Mouse (Mus musculus) ovary, adult 18-20 months (tissue): Measurements from ENCODE around the gene Wdr63.

Experiments used
- DNase-seq: peaks from one replicate; pipeline ENCODE4 v3.0.0; 2022; ENCODE audit warnings: low spot score, mixed read lengths

The Wdr63 gene

DNA sequence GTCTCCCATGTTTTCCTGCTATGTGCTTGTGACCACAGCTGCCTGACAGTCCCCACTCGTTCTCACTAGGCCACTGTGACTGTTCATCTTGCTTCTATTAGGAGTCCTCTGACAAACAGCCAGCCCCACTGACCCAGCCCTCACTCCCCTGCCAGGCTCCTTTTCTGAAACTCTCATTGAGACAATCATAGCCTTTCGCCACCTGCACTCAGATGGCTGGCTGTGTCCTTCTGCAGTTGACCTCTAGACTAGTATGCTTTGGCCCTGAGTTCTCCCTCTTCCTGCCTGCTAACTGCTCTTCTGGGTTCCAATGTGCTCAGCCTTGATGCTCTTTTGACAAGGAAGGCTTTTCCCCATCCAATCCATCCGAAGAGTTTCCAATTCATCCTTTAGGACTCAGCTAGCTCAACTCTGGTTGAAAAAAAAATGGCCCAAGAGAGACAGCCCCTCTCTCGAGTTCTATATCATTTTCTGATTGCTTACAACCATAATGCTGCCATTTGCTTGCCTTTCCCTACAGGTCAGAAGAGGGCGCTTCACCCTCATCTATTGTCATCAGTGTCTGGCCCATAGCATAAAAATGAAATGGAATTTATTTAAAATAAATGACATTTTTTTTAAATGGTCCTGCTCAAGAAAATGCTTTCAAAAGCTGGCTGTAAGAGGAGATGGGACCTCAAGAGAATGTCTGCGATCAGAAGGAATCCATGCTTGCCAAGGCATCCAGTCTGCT lies 54.7 kb downstream of the Wdr63 start:
- DNase-seq, result no peak

DNA sequence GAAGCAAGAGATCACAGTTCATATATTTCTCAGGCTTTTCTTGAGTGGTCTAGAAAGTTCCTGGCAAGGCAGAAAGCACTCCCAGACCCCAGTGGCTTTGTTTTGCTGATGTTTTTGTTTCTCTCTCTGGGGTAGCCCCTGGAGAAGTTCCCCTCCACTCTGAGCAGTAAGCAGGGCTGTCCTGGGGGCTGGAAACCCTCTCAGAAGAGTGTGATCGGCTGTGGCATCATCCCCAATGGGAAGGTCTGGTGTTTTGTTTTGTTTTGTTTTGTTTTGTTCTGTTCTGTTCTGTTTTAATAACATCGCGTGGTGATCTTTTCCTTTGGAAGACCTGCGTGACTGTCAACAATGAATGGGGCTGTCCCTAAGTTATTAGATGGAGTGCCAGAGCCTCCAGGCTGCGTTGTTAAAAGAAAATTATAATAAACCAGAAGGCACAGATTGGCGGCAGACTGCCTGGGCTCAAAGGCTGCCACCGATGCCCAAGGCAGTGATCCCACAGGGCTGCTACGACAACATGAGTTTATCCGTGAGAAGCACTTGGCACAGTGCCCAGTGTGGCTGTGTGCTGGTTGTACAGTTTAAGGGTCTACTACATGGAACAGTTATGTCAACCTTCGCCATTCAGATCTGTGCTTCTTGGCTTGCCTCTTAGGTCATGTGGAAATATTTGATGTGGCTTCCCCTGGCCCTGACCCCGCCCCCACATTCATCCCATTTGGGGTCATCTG lies 56.5 kb downstream of the Wdr63 start:
- DNase-seq, result no peak

DNA sequence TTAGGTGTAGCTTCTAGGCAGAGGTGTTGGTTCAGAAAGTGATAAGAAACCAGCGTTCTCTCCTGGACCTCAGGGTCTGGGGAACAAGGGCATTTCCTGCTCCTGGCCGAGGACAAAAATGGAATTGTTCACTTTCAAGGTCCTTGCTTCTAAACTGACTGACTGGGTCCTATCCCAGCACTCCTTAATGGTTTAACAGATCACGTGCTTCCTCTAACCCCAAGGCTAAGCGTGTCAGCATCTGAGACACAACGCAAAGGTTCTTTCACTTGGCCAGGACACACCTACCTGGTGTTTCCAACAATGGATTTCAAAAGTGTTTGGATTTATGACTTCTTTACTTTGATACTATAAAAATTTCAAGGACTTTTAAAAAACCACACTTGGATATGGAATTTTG lies 58.0 kb downstream of the Wdr63 start:
- DNase-seq, result no peak

DNA sequence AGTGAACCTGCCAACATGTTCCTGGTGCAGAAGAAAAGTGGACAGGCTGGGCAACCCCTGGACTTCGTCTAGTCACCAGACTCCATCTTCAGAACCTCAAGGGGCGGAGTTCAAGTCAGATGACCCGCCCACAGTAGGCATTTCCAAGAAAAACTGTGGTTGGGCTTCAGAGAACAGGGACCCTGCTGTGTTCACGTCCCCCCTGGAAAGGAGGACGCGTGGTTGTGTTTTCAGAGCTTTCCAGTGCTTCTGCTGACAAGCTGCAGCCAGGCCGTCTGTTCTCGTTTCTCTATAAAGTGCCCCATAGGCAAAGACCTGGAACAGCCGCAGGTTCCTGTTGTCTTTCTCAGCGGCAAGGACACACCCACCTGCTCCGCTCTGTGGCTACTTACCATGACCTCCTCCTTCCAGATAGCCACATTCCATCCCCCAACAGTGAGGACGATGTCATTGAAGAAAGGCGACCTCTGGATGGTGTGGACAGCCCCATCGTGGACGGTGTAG lies 60.2 kb downstream of the Wdr63 start:
- peak; percentile 34 for DNase-seq

DNA sequence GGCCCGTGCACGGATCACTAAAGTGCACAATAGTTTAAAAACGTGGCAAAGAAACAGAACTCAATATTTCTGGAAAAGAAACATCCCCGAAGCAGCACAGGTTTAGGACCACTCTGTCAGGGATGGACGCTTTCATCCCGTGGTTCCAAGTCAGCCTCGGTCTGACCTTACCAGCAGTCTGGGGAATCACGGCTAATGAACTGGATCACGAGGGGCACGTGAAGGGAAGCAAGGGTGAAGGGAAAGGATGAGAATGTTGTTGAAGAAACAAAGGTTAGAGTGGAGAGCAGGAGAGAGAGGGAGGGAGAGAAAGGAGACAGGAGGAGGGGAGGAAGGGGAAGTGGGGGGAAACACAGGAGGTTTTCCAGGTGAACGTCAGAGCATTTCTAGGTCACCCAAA lies 61.9 kb downstream of the Wdr63 start:
- DNase-seq, result no peak

DNA sequence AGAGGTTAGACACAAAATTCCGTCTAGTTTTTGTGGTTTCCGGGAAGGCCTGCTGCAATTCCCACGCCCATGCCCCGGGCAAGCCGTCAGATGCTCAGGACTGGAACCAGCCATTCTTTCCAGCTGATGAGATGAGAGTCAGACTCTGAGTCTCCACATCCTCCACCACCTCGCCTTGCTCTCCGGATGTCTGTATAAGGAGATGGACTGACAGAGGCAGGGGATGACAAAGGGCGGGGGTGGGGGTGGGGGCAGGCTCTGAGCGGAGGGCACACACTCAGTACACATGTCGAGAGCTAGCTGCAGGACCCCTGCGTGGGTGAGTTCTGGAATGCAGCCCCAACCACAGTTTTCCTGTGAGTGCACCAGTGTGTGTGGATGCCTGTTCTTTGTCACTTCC lies 63.0 kb downstream of the Wdr63 start:
- no peak for DNase-seq

DNA sequence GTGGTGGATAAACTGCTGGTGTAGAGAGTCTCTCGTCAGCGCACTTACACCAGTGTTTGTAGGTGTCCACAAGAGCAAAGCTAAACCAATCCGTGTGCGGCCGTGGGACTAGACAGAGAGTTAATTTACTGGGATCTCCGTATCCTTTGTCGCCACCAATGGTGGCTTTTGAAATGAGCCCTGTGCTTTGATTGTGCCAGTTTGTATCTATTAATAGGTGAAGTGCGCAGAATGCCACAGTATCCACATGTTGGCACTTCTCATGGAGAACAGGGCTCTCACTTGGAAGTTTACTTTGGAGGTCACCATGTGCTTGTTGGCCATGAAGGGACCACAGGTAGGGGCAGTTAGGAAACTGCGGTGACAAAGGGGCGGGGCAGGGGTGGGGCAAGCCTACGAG lies 66.5 kb downstream of the Wdr63 start:
- DNase-seq, result no peak

DNA sequence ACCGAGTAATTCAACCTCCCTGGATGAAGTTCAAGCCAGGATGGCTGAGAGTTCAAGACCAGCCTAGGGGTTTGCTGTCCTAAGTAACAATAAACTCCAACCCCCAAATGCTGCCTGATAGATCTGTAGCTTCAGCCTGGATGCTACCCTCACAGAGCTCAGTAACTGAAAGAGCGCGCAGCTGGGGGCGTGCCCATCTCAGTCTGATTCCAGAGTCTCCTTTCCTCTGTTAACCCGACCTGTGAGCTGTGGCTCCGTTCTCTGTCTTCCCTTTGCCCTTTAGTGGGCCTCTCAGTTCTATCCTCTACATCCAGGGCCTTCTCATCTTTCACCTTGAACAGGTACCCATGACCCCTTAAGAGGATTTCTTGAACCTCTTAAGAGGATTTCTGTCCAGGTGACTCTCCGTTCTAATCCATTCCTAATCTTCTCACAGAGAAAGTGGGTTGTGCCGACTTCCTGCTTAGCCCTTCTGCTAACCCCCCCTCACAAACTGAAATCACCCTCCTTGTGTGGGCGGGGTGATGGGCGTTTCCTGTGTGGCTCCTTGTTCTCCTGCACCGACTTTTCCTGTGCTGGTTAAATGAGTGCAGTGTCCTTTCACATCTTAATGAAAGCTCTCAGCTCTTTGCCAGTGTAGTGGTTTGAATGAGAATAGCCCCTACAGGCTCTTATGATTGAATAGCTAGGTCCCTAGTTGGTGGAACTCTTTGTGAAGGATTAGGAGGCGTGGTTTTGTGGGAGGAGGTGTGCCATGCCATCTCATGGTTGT lies 68.6 kb downstream of the Wdr63 start:
- DNase-seq, result no peak

DNA sequence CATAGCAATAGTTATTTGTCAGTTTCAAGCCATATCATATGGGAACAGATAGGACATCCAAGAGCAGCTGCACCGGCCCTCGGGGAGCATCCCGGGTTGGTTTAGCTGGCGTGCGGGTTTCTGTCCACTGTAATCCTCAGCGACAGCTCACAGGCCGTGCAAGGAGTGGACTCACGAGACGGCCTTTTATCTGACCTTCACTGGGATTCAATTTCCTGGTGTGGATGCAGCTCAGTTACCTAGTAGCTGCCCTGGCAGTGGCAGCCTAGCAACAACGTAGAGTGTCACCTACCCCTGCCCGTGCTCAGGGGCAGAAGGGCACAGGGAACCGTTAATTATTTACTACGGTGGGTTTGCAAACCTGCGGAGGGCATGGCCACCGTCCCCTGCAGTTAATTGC lies 70.0 kb downstream of the Wdr63 start:
- no peak for DNase-seq

DNA sequence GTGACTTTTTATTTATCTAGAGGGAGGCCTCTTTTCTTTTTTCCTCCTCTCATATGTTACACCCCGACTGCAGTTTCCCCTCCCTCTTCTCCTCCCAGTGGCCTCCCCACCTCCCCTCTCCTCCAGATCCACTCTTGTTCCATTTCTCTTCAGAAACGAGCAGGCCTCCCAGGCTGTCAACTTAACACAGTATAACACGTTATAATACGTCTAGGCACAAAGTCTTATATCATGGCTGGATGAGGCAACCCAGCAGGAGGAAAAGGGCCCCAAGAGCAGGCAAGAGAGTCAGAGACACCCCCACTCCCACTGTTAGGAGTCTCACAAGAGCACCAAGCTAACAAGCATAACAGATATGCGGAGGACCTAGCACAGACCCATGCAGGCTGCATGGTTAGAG lies 75.0 kb downstream of the Wdr63 start:
- no peak for DNase-seq

DNA sequence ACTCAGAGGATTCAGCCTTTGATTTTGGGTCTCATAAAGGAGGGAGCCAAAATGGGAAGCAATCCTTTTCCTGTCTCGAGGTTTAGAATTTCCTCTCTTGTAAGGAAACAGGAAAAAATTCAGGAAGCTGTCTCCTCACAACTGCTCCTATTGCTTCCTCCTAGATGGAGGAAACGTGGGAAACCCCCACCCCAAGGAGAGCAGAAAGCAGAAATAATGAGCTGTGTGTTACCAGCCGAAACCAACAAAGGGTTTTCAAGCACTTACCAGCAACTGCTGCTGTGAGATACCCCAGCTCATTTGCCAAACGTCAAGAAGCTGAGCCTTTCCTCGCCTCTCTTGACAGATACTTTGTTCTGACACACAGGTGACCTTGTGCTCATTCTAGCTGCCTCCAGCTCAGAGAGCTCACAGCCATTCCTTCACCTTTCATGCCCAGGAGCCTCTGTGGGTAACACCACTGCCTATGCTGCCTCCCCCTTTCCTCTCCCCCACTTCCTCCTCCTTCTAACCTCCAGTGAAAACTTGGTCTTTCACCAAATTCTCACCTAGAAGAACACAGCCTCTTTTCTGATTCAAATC lies 77.6 kb downstream of the Wdr63 start:
- DNase-seq, result no peak

DNA sequence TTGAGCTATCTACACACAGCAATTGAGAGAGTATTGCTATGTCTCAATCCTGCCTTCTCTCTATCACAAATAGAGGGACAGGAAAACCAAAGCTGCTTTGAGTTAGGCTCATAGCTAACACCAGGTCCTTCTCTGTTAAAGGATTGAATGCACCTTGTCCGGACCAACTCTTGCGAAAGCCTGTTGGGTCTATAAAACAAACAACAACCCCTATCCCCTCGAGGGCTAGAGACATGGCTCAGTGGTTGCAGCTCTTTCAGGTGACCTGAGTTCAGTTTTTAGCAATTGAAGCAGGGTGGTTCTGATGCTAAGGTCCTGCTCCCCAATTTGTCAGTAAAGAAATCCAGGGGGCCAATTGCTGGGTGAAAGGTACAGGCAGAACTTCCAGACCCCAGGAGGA lies 78.7 kb downstream of the Wdr63 start:
- no peak for DNase-seq

DNA sequence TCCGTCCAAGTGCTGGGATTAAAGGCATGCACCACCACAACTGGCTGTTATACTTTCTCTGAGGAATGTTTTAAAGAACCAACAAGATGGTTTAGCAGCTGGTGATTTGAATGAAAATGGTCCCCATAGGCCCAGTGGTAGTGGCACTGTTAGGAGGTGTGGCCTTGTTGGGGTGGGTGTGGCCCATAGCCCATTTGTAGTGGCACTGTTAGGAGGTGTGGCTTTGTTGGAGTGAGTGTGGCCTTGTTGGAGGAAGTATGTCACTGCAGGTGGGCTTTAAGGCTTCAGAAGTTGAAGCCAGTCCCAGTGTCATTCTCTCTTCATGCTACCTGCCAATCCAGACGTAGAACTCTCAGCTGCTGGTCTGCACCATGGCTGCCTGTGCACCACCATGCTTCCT lies 79.5 kb downstream of the Wdr63 start:
- DNase-seq, result no peak

DNA sequence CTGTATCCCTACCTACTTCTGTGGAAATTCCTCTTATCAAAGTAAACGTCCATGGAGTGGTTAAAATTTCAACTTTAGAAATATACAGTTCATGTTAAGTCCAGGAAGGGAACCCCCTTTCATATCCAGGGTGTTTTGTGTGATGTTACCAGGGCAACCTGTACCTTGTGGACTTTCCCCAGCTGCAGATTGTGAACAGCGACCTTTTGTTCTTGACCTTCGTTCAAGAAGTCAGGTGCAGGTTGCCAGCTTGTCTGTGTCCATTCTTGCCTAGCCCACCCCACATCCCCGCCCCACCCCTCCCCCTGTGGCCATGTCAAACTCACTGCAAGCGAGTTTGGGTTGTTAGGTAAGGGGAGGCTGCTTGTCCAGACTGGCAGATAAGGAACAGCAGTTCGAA lies 80.8 kb downstream of the Wdr63 start:
- DNase-seq, result no peak

DNA sequence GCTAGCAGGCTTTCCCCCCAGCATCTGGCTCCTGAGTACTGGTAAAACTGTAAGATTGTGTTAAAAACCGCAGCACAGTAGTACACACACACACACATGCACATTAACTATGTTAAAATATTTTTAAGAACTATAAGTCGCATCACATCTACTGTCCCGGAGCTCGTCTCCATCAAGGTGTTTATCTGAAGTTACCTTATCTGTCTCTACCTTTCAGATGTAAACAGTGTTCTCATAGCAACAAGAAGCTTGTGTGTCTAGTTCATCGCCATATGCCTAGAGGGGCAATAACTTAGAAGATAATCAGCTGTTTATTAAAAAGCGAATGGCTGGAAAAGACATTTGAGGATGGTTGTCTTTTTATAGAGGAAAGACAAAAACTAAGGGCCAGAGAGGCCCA lies 82.4 kb downstream of the Wdr63 start:
- no peak for DNase-seq

DNA sequence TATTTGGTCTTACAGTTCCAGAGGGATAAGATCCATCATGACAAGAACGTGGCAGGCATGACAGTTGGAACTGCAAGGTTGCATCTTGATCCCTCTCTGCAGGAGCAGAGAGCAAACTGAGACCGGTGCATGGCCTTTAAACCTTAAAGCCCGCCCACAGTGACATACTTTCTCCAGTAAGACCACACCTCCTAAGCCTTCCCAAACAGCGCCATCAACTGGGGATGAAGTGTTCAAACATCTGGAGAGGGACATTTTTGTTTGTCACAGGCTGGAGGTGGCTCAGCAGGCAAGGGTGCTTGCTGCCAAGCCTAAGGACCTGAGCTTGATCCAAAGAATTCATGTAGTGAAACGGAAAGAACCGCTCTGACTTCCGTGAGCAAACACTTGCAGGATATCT lies 83.2 kb downstream of the Wdr63 start:
- no peak for DNase-seq

DNA sequence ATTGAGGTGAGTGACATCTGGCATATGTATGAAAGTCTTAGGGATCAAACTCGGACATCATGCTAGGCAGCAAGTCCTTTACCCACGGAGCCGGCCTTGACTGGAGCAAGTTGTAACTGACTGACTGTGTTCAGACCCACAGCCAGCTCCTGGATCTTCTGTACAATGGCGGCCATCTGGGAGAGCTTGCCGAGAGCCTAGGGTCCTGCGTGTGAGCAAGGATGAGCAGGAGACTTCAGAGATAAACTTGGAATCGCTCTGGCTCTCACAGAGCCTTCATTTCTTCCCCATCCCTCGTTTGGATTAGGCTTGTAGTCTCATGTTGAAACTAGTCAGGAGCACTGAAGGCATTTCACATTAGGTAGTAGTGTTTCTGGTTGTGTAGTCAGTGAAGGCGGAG lies 85.7 kb downstream of the Wdr63 start:
- DNase-seq, result no peak

DNA sequence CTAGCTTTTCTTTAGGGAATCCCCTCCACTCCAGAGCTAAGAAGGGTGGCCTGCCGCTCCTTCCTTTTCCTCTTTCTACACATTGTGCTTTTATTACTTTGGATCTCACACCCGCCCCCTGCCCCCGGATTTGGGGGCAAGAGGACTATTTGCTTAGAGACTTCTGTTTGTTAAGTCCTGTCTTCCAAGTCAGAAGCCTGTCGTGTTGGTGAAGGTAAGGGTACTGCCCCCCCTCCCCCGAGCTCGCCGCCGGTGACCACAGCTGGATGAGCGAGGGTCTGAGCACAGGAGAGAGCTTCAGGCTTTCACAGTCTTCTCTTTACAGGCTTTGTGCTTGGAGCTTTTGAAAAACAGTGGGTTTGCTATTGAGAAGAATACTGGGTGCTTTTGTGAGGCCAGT lies 90.4 kb downstream of the Wdr63 start:
- DNase-seq, result no peak

DNA sequence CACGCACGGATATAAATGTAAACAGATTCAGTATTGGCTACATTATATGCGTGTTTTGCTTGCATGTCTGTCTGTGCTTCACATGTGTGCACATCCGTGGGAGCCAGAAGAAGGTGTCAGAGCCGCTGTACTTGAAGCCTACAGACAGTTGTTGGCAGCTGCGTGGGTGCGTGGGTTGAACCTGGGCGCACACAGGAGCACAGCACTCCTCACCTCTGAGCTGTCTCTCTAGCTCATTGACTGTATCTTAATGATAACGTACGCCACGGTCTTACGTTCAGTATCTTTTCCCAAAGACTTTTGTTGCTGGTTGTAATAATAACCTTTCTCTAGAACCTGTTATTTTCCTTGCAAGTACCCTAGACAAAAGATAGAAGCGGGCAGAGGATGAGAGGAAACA lies 91.0 kb downstream of the Wdr63 start:
- no peak for DNase-seq

DNA sequence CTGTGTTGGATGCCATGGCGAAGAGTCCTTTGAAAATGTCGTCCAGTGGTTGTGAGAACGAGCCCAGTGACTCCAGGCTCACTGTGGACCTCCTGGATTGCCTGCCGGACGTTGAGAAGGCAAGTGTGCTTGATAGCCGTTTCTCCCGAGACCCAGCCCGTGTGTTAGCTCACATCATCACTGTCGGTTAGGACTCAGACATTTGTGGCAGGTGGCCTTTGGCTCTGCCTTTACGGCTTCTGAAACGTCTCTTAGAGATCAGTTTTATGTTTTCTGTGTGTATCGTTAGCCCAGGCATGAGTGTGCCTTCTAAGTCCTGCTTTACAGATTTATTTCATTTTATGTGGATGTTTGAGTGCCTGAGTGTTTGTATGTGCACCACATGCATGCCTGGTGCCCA lies 93.6 kb downstream of the Wdr63 start:
- no peak for DNase-seq

DNA sequence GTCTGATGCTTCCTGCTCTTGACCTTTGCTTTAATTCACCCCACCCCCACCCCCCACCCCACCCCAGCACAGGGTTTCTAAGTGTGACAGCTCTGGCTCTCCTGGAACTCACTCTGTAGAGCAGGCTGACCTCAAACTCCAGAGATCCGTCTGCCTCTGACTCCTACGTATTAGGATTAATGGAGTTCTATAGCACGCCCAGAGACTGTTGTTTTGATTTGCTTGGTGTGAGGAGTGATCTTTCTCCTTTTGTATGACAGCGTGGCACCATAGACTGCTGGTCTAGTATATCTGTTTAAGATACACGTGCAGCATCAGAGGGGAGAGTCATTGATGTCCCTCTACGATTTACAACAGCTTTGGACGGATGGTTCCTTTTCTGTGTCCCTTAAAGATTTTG lies 94.4 kb downstream of the Wdr63 start:
- no peak for DNase-seq

DNA sequence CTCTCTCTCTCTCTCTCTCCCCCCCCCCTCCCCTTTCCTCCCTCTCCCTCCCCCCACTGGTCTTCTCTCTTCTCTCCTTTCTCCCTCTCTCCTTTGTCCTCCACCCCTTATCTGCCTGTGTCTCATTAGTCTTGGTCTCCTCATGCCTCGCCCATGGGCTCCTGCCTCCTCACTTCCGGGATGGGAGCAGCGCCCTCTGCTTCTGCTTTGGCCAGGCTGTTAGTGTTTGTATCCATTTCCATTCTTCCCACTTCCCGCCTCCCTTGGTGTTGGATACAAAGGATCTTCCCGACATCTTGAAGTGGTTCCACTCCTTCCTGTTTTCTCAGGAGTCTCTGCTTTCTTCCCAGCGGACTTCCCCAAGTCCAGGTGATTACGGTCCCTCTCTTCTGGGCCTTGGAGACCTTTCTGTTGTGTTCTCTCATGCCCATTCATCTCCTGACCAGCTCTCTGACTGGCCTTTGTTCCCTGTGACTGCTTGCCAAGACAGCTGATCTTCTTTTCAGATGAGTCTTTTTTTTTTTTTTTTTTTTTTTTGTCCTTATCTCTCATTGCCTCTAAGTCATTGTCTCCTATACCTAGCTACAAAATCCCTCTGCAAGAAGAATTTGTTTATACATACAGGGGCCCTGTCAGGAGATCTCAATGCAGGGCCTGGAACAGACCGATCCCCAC lies 96.2 kb downstream of the Wdr63 start:
- no peak for DNase-seq
